In the genomic region with DNA sequence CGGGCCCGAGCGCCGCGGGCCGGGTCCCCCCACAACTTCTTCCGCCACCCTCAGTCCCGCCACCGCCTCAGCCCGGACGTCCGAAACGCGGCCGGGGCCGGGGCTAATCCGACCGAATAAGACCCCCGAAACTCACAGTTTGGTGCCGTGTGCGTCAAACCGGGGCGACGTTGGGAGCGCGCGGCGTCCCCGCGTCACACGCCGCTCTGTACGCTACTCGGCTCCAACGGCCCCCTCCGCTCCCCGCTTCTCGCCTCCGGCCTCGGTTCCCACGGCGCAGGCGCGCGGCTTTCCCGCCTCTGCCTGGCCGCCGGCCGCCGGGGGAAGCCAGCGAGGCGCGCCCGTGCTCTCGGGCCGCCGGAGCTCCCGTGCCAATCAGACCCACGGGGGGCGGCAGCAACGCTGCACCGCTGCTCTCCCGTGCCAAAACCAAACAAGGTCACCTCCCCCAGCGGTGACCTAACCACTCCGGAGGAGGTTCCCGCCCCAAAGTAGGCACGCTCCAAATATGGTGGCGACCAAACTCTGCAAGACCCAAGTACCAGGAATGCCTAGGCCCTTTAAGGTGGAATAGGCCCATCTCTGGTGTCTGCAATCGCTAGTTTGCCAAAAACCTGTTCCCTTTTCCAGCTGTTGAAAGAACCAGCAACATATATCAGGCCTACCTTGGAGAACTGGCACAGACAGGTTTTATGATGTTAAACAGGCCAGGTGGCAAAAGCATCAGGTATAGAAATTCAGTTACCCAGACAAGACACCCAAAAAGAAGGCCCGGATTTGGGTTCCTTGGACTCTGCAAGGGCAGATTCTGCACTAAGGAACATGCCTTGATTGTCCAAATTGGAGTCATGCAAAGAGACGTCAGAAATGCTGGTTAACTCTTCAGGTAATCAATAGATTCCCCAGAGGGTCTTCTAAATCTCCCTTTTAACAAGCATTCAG, we compare ENCODE assay signal across 7 mouse cellular contexts. TPM values are rescaled to one million over a fixed set of nuclear protein-coding genes. Genes with fewer than 3 reads are reported as not detected.
DNase-seq lines count a peak whose midpoint lies in the region; ATAC-seq lines count a peak whose summit lies in the region.

TSS of gene Zfp644 (minus strand) at position 892 of the 942 bp plus-strand sequence.

- DNase-seq in adrenal gland, postnatal 10 days = peak; percentile 90
- peak; percentile 91 for DNase-seq in embryonic facial prominence, embryonic 10.5 days (ENCODE audit: low spot score)
- peak; percentile 88 for DNase-seq in kidney, adult 18-20 months
- DNase-seq in limb, embryonic 11.5 days (ENCODE audit: low spot score) = peak; percentile 87
- DNase-seq in midbrain, embryonic 14.5 days = peak; percentile 97
- DNase-seq in spleen, adult 18-20 months = peak; percentile 76 to 81

- peaks cover 19% of the 10 kb centered on the region for H3K36me3 ChIP-seq in embryonic facial prominence, embryonic 10.5 days (replicated peaks)
- H3K36me3 ChIP-seq in limb, embryonic 11.5 days (ENCODE audit: control insufficient read depth, insufficient read depth, low read length) = no peaks in the 10 kb centered on the region; the same call in 1 of the 2 replicates
- no peaks in the 10 kb centered on the region for H3K36me3 ChIP-seq in midbrain, embryonic 14.5 days (ENCODE audit: control insufficient read depth, insufficient read depth, low read length)

- H3K4me3 ChIP-seq in embryonic facial prominence, embryonic 10.5 days = peak within 1 kb of the TSS; percentile 90
- H3K4me3 ChIP-seq in limb, embryonic 11.5 days (ENCODE audit: low read depth, low read length) = peak within 1 kb of the TSS; percentile 84
- H3K4me3 ChIP-seq in midbrain, embryonic 14.5 days (replicated peaks; ENCODE audit: low read depth, low read length) = peak within 1 kb of the TSS; percentile 86

- H3K4me2 ChIP-seq in limb, embryonic 11.5 days (ENCODE audit: low read depth, severe bottlenecking) = peak within 1 kb of the TSS; percentile 67
- peak within 1 kb of the TSS; percentile 64 for H3K4me2 ChIP-seq in midbrain, embryonic 14.5 days (ENCODE audit: low read length)

- peak within 1 kb of the TSS; percentile 100 for H3K27ac ChIP-seq in embryonic facial prominence, embryonic 10.5 days (replicated peaks)
- peak within 1 kb of the TSS; percentile 100 for H3K27ac ChIP-seq in limb, embryonic 11.5 days (replicated peaks; ENCODE audit: low read depth, low read length)
- H3K27ac ChIP-seq in midbrain, embryonic 14.5 days (replicated peaks; ENCODE audit: low read depth, low read length) = peak within 1 kb of the TSS; percentile 99

- peak; percentile 85 for ATAC-seq in granulocyte monocyte progenitor cell, adult 5-6 weeks (replicated peaks; ENCODE audit: poor library complexity, severe bottlenecking)
- ATAC-seq in limb, embryonic 11.5 days (ENCODE audit: insufficient number of reproducible peaks, low FRiP score, low TSS enrichment, low read depth) = peak; percentile 90
- peak; percentile 94 for ATAC-seq in midbrain, embryonic 14.5 days (ENCODE audit: low FRiP score, low TSS enrichment)

- H3K9ac ChIP-seq in limb, embryonic 11.5 days (ENCODE audit: low read length) = peak within 1 kb of the TSS; percentile 98
- H3K9ac ChIP-seq in midbrain, embryonic 14.5 days (replicated peaks; ENCODE audit: low read length) = peak within 1 kb of the TSS; percentile 95

- H3K4me1 ChIP-seq in embryonic facial prominence, embryonic 10.5 days = peaks cover 24% of the 10 kb centered on the region
- H3K4me1 ChIP-seq in limb, embryonic 11.5 days (ENCODE audit: control insufficient read depth, insufficient read depth, low read length) = 0 out of 2 replicates have a peak, but pooled peaks cover 3% of the 10 kb centered on the region
- H3K4me1 ChIP-seq in midbrain, embryonic 14.5 days (ENCODE audit: control insufficient read depth, insufficient read depth, low read length) = peaks cover 21% of the 10 kb centered on the region

- WGBS in embryonic facial prominence, embryonic 10.5 days = 1% methylated on average over 71 of the region's 71 CpGs
- WGBS in limb, embryonic 11.5 days = 2% methylated on average over 69 of the region's 71 CpGs
- 2% methylated on average over 71 of the region's 71 CpGs for WGBS in midbrain, embryonic 14.5 days

- H3K27me3 ChIP-seq in embryonic facial prominence, embryonic 10.5 days (replicated peaks; ENCODE audit: low read depth, poor library complexity, severe bottlenecking) = no peaks in the 10 kb centered on the region
- H3K27me3 ChIP-seq in limb, embryonic 11.5 days (ENCODE audit: control insufficient read depth, insufficient read depth, low read length) = no peaks in the 10 kb centered on the region
- no peaks in the 10 kb centered on the region for H3K27me3 ChIP-seq in midbrain, embryonic 14.5 days (ENCODE audit: control insufficient read depth, insufficient read depth, low read length)

- no peaks in the 10 kb centered on the region for H3K9me3 ChIP-seq in embryonic facial prominence, embryonic 10.5 days
- no peaks in the 10 kb centered on the region for H3K9me3 ChIP-seq in limb, embryonic 11.5 days (ENCODE audit: control insufficient read depth, low read length)
- no peaks in the 10 kb centered on the region for H3K9me3 ChIP-seq in midbrain, embryonic 14.5 days (ENCODE audit: control insufficient read depth, low read length)

RNA-seq across cellular contexts. Expression of gene Zfp644, which starts in this region (rescaled TPM):
- 10 to 100 TPM; 64.4 to 78.1 TPM for total RNA-seq in adrenal gland, postnatal 10 days (2021)
- polyA plus RNA-seq in embryonic facial prominence, embryonic 10.5 days (2016; fragmentation: Nextera tagmentation; extraction: Ambion mirVana) = 69.2 and 71.0 TPM in 2 replicates
- total RNA-seq in granulocyte monocyte progenitor cell, adult 5-6 weeks (2014; fragmentation: Nextera tagmentation) = 70.3 and 74.0 TPM in 2 replicates
- total RNA-seq in granulocyte monocyte progenitor cell, adult 5-6 weeks (2017) = 61.9 and 63.9 TPM in 2 replicates
- 84.6 and 90.7 TPM in 2 replicates for polyA plus RNA-seq in limb, embryonic 11.5 days (2014; fragmentation: Nextera tagmentation; extraction: Ambion mirVana)
- polyA plus RNA-seq in midbrain, embryonic 14.5 days (2014; fragmentation: Nextera tagmentation; extraction: Ambion mirVana) = 114 and 116 TPM in 2 replicates

Comparison
In these comparisons a context has a peak if more than half of its experiments do, and no peak if none do; other contexts are left out.
1. Peak in every context shown above with its lines: DNase-seq, ATAC-seq, H3K4me3 ChIP-seq and H3K27ac ChIP-seq.